ENCODE assay signal across 9 mouse cellular contexts in genomic region chr1:63176259-63176603, GRCm38 (mm10). TPM values are rescaled to one million over a fixed set of nuclear protein-coding genes. Genes with fewer than 3 reads are reported as not detected.
DNase-seq lines count a peak whose midpoint lies in the region; ATAC-seq and TF ChIP-seq lines count a peak whose summit lies in the region.
"Had no signal": no experiment of that assay in that cellular context is flagged by ENCODE, and none has a peak within 500 bp of the region (broad histone marks: within the 10 kb centered on the region; RNA-seq: fewer than 3 reads in every experiment).

No protein-coding gene starts in this region.

- H3K4me2 ChIP-seq in kidney, embryonic 14.5 days (replicated peaks; ENCODE audit: low read depth, low read length), result peak overlapping the region; percentile 76
- peak overlapping the region; percentile 76 for H3K4me2 ChIP-seq in hindbrain, postnatal 0 days (ENCODE audit: low read depth, low read length)
- peak overlapping the region; percentile 93 for H3K4me2 ChIP-seq in midbrain, embryonic 16.5 days (ENCODE audit: low read length)

- H3K4me1 ChIP-seq in kidney, embryonic 14.5 days (ENCODE audit: control insufficient read depth, insufficient read depth, low read length), result peaks cover 16% of the 10 kb centered on the region
- H3K4me1 ChIP-seq in hindbrain, postnatal 0 days (ENCODE audit: insufficient read depth, low read length), result peaks cover 6% of the 10 kb centered on the region
- H3K4me1 ChIP-seq in midbrain, embryonic 16.5 days (ENCODE audit: control insufficient read depth, insufficient read depth, low read length), result peaks cover 27% of the 10 kb centered on the region

- H3K9me3 ChIP-seq in kidney, embryonic 14.5 days (ENCODE audit: control insufficient read depth, low read length), result no peaks in the 10 kb centered on the region
- no peaks in the 10 kb centered on the region for H3K9me3 ChIP-seq in hindbrain, postnatal 0 days (ENCODE audit: low read length)
- H3K9me3 ChIP-seq in midbrain, embryonic 16.5 days (replicated peaks; ENCODE audit: control insufficient read depth, low read length, poor library complexity, severe bottlenecking), result no peaks in the 10 kb centered on the region

- TF ChIP-seq CTCF in hindbrain, postnatal 0 days (IDR thresholded peaks at IDR 0.05; ENCODE audit: low read depth), result no peak

- H3K27ac ChIP-seq in kidney, embryonic 14.5 days (ENCODE audit: low read depth, low read length), result peak overlapping the region; percentile 34; the same call in 1 of the 2 replicates
- peak overlapping the region; percentile 94 for H3K27ac ChIP-seq in hindbrain, postnatal 0 days
- H3K27ac ChIP-seq in midbrain, embryonic 16.5 days (ENCODE audit: low read length), result peak overlapping the region; percentile 94

- no peaks in the 10 kb centered on the region for H3K27me3 ChIP-seq in kidney, embryonic 14.5 days (ENCODE audit: control insufficient read depth, insufficient read depth, low read length)
- no peaks in the 10 kb centered on the region for H3K27me3 ChIP-seq in hindbrain, postnatal 0 days (ENCODE audit: insufficient read depth, low read length)
- no peaks in the 10 kb centered on the region for H3K27me3 ChIP-seq in midbrain, embryonic 16.5 days (ENCODE audit: control insufficient read depth, insufficient read depth, low read depth, low read length)

- no peak for DNase-seq in kidney, postnatal 25 days
- no peak for DNase-seq in hindbrain, postnatal 0 days (ENCODE audit: low spot score)
- DNase-seq in layer of hippocampus, adult 9-10 months (ENCODE audit: low spot score), result no peak
- DNase-seq in right cerebral cortex, postnatal 4 days, result no peak
- DNase-seq in right cerebral cortex, adult 18-20 months, result no peak

- H3K4me3 ChIP-seq in kidney, embryonic 14.5 days (ENCODE audit: low read length), result peak overlapping the region; percentile 97
- H3K4me3 ChIP-seq in hindbrain, postnatal 0 days (ENCODE audit: low read length), result peak overlapping the region; percentile 85
- H3K4me3 ChIP-seq in midbrain, embryonic 16.5 days (ENCODE audit: low read depth, low read length), result peak overlapping the region; percentile 98

- peaks cover 48% of the 10 kb centered on the region for H3K36me3 ChIP-seq in kidney, embryonic 14.5 days (ENCODE audit: control insufficient read depth, insufficient read depth, low read length)
- peaks cover 23% of the 10 kb centered on the region for H3K36me3 ChIP-seq in hindbrain, postnatal 0 days (ENCODE audit: insufficient read depth, low read length)
- H3K36me3 ChIP-seq in midbrain, embryonic 16.5 days (ENCODE audit: control insufficient read depth, insufficient read depth, low read length), result peaks cover 3% of the 10 kb centered on the region; the same call in 1 of the 2 replicates

- ATAC-seq in kidney, embryonic 14.5 days (ENCODE audit: low FRiP score, low TSS enrichment), result peak; percentile 48
- peak; percentile 20 for ATAC-seq in common myeloid progenitor, adult 5-6 weeks (replicated peaks; ENCODE audit: low read depth, poor library complexity, severe bottlenecking)
- ATAC-seq in hindbrain, postnatal 0 days, result peak; percentile 59
- peak; percentile 60 for ATAC-seq in midbrain, embryonic 16.5 days

- peak overlapping the region; percentile 93 for H3K9ac ChIP-seq in kidney, embryonic 14.5 days (ENCODE audit: low read depth, low read length)
- H3K9ac ChIP-seq in hindbrain, postnatal 0 days (replicated peaks; ENCODE audit: low read length), result peak overlapping the region; percentile 75
- peak overlapping the region; percentile 80 for H3K9ac ChIP-seq in midbrain, embryonic 16.5 days (ENCODE audit: low read depth, low read length)

- WGBS in kidney, embryonic 14.5 days, result under 1% methylated on average over 14 of the region's 14 CpGs
- under 1% methylated on average over 14 of the region's 14 CpGs for WGBS in hindbrain, postnatal 0 days
- 0% methylated on average over 14 of the region's 14 CpGs for WGBS in midbrain, embryonic 16.5 days

RNA-seq across cellular contexts. Expression of gene Eef1b2, which starts 0.4 kb away (rescaled TPM):
- polyA plus RNA-seq in kidney, embryonic 14.5 days (2014; fragmentation: Nextera tagmentation; extraction: Ambion mirVana), result 691 and 852 TPM in 2 replicates
- total RNA-seq in common myeloid progenitor, adult 5-6 weeks (2017), result 2,942 and 3,478 TPM in 2 replicates
- 611 and 620 TPM in 2 replicates for total RNA-seq in hindbrain, postnatal 0 days (2014; rRNA removed)
- polyA plus RNA-seq in hindbrain, postnatal 0 days (2015; fragmentation: Nextera tagmentation; extraction: Ambion mirVana), result 451 and 465 TPM in 2 replicates
- 433 and 447 TPM in 2 replicates for polyA plus RNA-seq in midbrain, embryonic 16.5 days (2015; fragmentation: Nextera tagmentation; extraction: Ambion mirVana)

RNA-seq across cellular contexts. Expression of gene Ndufs1, which starts 0.4 kb away (rescaled TPM):
- polyA plus RNA-seq in kidney, embryonic 14.5 days (2014; fragmentation: Nextera tagmentation; extraction: Ambion mirVana), result 113 and 147 TPM in 2 replicates
- total RNA-seq in common myeloid progenitor, adult 5-6 weeks (2017), result 125 and 152 TPM in 2 replicates
- total RNA-seq in hindbrain, postnatal 0 days (2014; rRNA removed), result 90.2 and 105 TPM in 2 replicates
- polyA plus RNA-seq in hindbrain, postnatal 0 days (2015; fragmentation: Nextera tagmentation; extraction: Ambion mirVana), result 148 and 151 TPM in 2 replicates
- 137 and 143 TPM in 2 replicates for polyA plus RNA-seq in midbrain, embryonic 16.5 days (2015; fragmentation: Nextera tagmentation; extraction: Ambion mirVana)

RNA-seq across cellular contexts. Expression of gene Gpr1, which starts 38.1 kb away (rescaled TPM):
- polyA plus RNA-seq in kidney, embryonic 14.5 days (2014; fragmentation: Nextera tagmentation; extraction: Ambion mirVana), result 0.10 and 0.28 TPM in 2 replicates
- total RNA-seq in common myeloid progenitor, adult 5-6 weeks (2017), result not detected in 2 replicates
- 1.2 TPM in 1 of 2 replicates, not detected in the other for total RNA-seq in hindbrain, postnatal 0 days (2014; rRNA removed)
- 0.34 and 0.48 TPM in 2 replicates for polyA plus RNA-seq in hindbrain, postnatal 0 days (2015; fragmentation: Nextera tagmentation; extraction: Ambion mirVana)
- 0.88 and 1.1 TPM in 2 replicates for polyA plus RNA-seq in midbrain, embryonic 16.5 days (2015; fragmentation: Nextera tagmentation; extraction: Ambion mirVana)
- total RNA-seq: neutrophil, adult 5-6 weeks had no signal

Comparison
In these comparisons a context has a peak if more than half of its experiments do, and no peak if none do; other contexts are left out.
1. H3K27ac ChIP-seq: peak in every context shown above with its lines; median percentile 94 in hindbrain, postnatal 0 days; 94 in midbrain, embryonic 16.5 days; 34 in kidney, embryonic 14.5 days.